Mouse (Mus musculus) embryonic facial prominence, embryonic 11.5 days (tissue): ENCODE data around the gene G530012D18Rik. TPM values are rescaled to one million over a fixed set of nuclear protein-coding genes. Genes with fewer than 3 reads are reported as not detected.
"Not testable (repeated sequence)": the region's sequence is repeated elsewhere in the genome, so short reads cannot be mapped to it uniquely, and the experiment has no call there.

ENCODE experiments used
- ATAC-seq: fragments of 200-750 bp; cut with Nextera tagmentation; replicated peaks from 2 replicates; pipeline ENCODE4 v1.8.0; 2017; ENCODE audit warnings: low read depth; ENCODE audit not compliant: insufficient number of reproducible peaks, low FRiP score, low TSS enrichment
- DNase-seq: peaks from one replicate; pipeline ENCODE4 v3.0.0-alpha.2; 2015; ENCODE audit warnings: low spot score
- H3K27ac ChIP-seq: fragments of 300-500 bp; sonication (generic); replicated peaks from 2 replicates; pipeline ENCODE4 v1.5.1; 2014; ENCODE audit warnings: mild to moderate bottlenecking, low read depth, low read length, control low read depth
- H3K27me3 ChIP-seq: fragments of 300-500 bp; sonication (generic); 2 replicates; pipeline ENCODE4 v1.6.1; 2014; ENCODE audit warnings: mild to moderate bottlenecking, low read length, moderate library complexity, mixed read lengths; ENCODE audit not compliant: control insufficient read depth, insufficient read depth
- H3K36me3 ChIP-seq: fragments of 300-500 bp; sonication (generic); replicated peaks from 2 replicates; pipeline ENCODE4 v1.6.1; 2014; ENCODE audit warnings: low read depth, mild to moderate bottlenecking, low read length, moderate library complexity, mixed read lengths; ENCODE audit not compliant: control insufficient read depth, insufficient read depth
- H3K4me1 ChIP-seq: fragments of 300-500 bp; sonication (generic); 2 replicates; pipeline ENCODE4 v1.6.1; 2014; ENCODE audit warnings: low read length, mixed read lengths; ENCODE audit not compliant: control insufficient read depth, insufficient read depth
- H3K4me2 ChIP-seq: fragments of 300-500 bp; sonication (generic); 2 replicates; pipeline ENCODE4 v1.6.1; 2014; ENCODE audit warnings: low read depth, mild to moderate bottlenecking, control low read depth, low read length, moderate library complexity
- H3K4me3 ChIP-seq: fragments of 300-500 bp; sonication (generic); 2 replicates; pipeline ENCODE4 v1.5.1; 2014; ENCODE audit warnings: low read depth, low read length, control low read depth
- H3K9ac ChIP-seq: fragments of 300-500 bp; sonication (generic); replicated peaks from 2 replicates; pipeline ENCODE4 v1.6.1; 2014; ENCODE audit warnings: mild to moderate bottlenecking, control low read depth, low read length
- H3K9me3 ChIP-seq: fragments of 300-500 bp; sonication (generic); replicated peaks from 2 replicates; pipeline ENCODE4 v1.6.1; 2016; ENCODE audit warnings: mild to moderate bottlenecking, low read length, inconsistent platforms, mixed read lengths; ENCODE audit not compliant: control insufficient read depth
- WGBS: fragments of 180-500 bp; shearing (Covaris S2); extraction: QIAGEN DNeasy Blood & Tissue Kit; methylation state at CpG from one replicate; pipeline ENCODE4 v1.1.7; 2014; 5-methylcytosine and 5-hydroxymethylcytosine counted together
- polyA plus RNA-seq: library from polyadenylated mRNA; unstranded; fragments of >200 nt; fragmentation: Nextera tagmentation; extraction: Ambion mirVana; gene quantifications from 2 replicates; pipeline ENCODE4 v1.2.1, GENCODE M21; 2014

The G530012D18Rik gene
- polyA plus RNA-seq = not detected in 2 replicates

DNA sequence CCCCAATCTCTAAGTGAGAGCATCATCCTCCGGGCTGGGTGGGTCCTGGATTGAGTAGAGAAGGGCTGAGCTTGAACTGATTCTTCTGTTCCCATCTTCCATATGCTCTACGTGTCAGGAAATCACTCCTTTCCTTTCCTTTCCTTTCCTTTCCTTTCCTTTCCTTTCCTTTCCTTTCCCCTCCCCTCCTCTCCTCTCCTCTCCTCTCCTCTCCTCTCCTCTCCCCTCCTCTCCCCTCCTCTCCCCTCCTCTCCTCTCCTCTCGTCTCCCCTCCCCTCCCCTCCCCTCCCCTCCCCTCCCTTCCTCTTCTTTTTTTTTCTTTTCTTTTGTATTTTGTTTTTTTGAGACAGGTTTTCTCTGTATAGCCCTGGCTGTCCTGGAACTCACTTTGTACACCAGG lies at the start of gene G530012D18Rik:
Gene G530012D18Rik (plus strand): TSS at position 301 of the 400 bp plus-strand sequence.
- H3K4me1 ChIP-seq, H3K27me3 ChIP-seq, H3K9ac ChIP-seq, DNase-seq, H3K36me3 ChIP-seq, H3K4me3 ChIP-seq, H3K9me3 ChIP-seq, H3K4me2 ChIP-seq, H3K27ac ChIP-seq, ATAC-seq: not testable (repeated sequence)
- 75% methylated on average over 2 of the region's 3 CpGs for WGBS

DNA sequence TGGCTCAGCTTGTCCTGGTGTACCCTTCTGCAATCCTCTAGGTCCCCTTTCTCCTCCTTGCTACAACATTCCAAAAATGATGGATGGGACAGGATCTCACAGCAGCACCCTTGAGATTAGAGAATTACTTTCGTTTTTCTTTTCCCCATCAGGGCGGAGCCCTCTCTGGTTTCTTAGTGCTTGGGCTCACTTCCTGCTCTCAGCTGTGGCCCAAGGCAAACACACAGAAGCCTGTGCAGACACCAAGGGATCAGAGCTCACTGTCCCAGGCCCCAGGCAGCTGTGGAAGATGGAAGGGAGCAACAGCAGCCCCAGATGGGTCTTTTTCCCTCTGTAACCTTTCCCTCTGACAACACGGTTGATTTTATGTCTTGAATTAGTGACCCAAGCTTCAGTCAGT lies 49.1 kb upstream of the G530012D18Rik start:
- not testable (repeated sequence) for H3K27me3 ChIP-seq, H3K27ac ChIP-seq
- WGBS = 61% methylated on average over 3 of the region's 3 CpGs

DNA sequence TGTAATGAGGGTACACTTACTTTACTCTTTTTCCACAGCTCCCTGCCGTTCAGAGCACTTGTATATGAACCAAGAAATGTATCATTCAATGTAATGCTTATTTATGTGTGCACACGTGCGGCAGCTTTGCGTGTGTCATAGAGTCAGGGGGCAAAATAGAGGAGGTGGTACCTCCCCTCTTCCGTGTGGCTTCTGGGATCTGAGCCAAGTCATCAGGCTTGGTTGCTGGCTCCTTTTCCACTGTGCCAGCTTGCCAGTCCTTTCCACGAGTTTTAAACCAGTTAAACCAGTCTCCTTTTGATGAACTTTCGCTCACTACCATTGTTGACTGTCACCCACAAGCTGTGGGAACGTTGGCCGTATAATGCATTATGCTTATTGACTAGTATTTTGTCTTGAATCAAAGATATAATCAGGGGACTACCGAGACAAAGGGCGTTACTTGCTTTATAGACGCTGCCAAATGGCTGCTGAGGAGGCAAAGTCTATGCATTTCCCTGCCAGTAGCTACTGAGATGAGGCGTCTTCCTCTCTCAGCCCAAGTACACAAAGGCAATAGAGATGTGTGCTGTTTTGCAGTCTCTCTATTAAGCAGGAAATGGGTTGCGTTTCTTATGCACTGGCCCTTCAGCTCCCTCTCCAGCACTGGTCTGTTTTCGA lies 46.9 kb upstream of the G530012D18Rik start:
- H3K27me3 ChIP-seq, H3K9me3 ChIP-seq, H3K27ac ChIP-seq, H3K36me3 ChIP-seq, H3K4me2 ChIP-seq, ATAC-seq, H3K9ac ChIP-seq, H3K4me1 ChIP-seq, H3K4me3 ChIP-seq, DNase-seq: not testable (repeated sequence)
- WGBS = 76% methylated on average over 13 of the region's 15 CpGs

More for the DNA sequence above, 49.1 kb upstream of the G530012D18Rik start:
- not testable (repeated sequence) for H3K36me3 ChIP-seq, H3K4me2 ChIP-seq, H3K9ac ChIP-seq, H3K4me1 ChIP-seq, ATAC-seq, H3K9me3 ChIP-seq, H3K4me3 ChIP-seq, DNase-seq

DNA sequence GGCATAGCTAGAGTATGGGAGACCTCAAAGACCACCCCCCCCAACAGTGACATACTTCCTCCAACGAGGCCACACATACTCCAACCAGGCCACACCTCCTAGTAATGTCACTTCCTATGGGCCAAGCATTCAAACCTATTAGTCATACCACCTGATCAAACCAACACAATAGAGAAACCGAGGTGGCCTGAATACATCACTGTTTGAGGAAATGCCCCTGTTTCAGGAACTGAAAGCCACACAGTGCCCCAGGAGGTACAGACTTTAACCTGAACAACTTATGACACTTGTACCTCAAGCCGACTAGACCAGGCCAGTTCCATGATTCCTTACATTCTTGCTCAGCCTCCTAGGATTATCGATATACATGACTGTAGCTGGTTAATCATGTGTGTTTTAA lies 31.7 kb upstream of the G530012D18Rik start:
- H3K27ac ChIP-seq, H3K36me3 ChIP-seq, H3K27me3 ChIP-seq, H3K9ac ChIP-seq, H3K4me3 ChIP-seq, H3K4me1 ChIP-seq, H3K9me3 ChIP-seq, DNase-seq, H3K4me2 ChIP-seq, ATAC-seq: not testable (repeated sequence)
- 84% methylated on average over 3 of the region's 4 CpGs for WGBS

- H3K9me3 ChIP-seq, H3K27ac ChIP-seq, H3K36me3 ChIP-seq, DNase-seq, H3K4me3 ChIP-seq, H3K4me2 ChIP-seq, ATAC-seq, H3K4me1 ChIP-seq, H3K27me3 ChIP-seq, H3K9ac ChIP-seq: not testable (repeated sequence)
Observed at GRCm38 (mm10) chr1:85546442-85546841, 29.0 kb upstream of the G530012D18Rik start.

DNA sequence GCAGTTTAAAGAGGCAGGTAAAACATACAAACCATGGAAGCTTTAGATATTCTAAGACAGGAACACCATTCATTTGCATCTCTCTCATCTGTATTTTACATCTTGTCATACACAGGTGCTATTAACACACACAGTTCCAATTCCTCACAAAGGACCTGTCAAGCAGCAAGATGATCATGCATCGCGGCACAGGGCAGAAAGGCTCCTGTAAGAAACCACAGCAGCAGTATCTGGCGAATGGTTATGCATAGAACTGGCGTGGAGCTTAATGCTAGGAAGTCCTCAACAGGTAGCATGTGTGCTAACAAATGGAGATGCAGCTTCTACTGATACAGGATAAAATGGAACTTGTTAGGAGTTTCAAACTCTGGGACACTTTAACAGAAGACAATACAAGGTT lies 20.2 kb upstream of the G530012D18Rik start:
- not testable (repeated sequence) for H3K4me1 ChIP-seq, ATAC-seq, DNase-seq, H3K9me3 ChIP-seq, H3K27me3 ChIP-seq, H3K4me2 ChIP-seq, H3K4me3 ChIP-seq, H3K9ac ChIP-seq, H3K27ac ChIP-seq, H3K36me3 ChIP-seq
- 86% methylated on average over 4 of the region's 4 CpGs for WGBS

DNA sequence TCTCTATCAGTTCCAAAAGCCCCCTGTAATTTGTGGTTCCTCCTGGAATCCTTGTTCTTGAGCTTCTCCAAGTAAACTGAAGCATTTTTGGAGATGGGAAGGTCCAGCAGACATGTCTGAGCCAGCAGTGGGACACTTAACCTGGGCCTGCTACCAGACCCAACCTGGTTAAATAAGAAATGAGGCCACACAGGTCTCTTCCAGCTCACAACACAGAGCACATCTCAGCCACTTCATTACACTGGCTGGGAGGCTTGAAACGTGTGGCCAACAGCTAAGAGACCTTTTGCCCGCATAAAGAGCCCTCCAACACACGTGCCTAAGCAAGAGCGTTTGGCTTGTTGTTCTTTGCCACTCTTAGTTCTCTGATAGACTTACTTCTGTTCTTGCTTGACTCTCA lies 1.9 kb upstream of the G530012D18Rik start:
- 66% methylated on average over 4 of the region's 4 CpGs for WGBS
- H3K4me2 ChIP-seq, H3K9me3 ChIP-seq, H3K36me3 ChIP-seq, ATAC-seq, DNase-seq, H3K27ac ChIP-seq, H3K4me3 ChIP-seq, H3K4me1 ChIP-seq, H3K9ac ChIP-seq, H3K27me3 ChIP-seq: not testable (repeated sequence)

DNA sequence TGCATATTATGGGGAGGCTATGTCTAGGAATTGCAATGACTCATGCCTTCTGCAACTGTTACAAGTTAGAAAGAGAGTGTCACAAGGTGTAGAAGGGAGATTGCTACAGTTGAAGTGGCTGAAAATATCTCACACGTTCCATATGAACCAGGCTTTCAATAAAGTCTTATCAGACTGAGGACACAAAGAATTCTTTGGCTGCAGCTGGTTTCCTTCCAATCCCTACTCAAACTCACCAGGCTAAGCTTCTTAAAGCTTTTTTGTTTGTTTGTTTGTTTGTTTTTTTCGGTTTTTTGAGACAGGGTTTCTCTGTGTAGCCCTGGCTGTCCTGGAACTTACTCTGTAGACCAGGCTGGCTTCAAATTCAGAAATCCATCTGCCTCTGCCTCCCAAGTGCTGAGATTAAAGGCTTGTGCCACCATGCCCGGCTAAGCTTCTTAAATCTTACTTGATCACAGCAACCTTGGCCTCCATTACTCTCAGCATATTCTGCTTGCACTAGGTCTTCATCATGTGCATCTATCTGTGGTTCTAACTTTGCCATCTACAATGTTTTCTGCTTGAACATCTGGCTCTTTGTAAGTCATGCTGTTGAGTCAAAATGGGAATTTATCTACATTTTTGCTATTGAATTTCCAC lies 3.0 kb downstream of the G530012D18Rik start:
- 58% methylated on average over 2 of the region's 3 CpGs for WGBS
- H3K4me1 ChIP-seq, H3K4me2 ChIP-seq, H3K27me3 ChIP-seq, H3K9me3 ChIP-seq, H3K27ac ChIP-seq, DNase-seq, H3K36me3 ChIP-seq, H3K4me3 ChIP-seq, H3K9ac ChIP-seq, ATAC-seq: not testable (repeated sequence)
